Mouse (Mus musculus) midbrain, embryonic 16.5 days (tissue): ENCODE results near the gene F2. TPM values are rescaled to one million over a fixed set of nuclear protein-coding genes. Genes with fewer than 3 reads are reported as not detected.
"Not testable (repeated sequence)": the region's sequence is repeated elsewhere in the genome, so short reads cannot be mapped to it uniquely, and the experiment has no call there.

Experiments used
- ATAC-seq: fragments of 200-750 bp; cut with Nextera tagmentation; 2 replicates; pipeline ENCODE4 v1.8.0; 2017; ENCODE audit warnings: moderate TSS enrichment
- H3K27ac ChIP-seq: fragments of 300-500 bp; sonication (generic); 2 replicates; pipeline ENCODE4 v1.5.1; 2014; ENCODE audit warnings: mild to moderate bottlenecking, low read length, mixed read lengths
- H3K27me3 ChIP-seq: fragments of 300-500 bp; sonication (generic); 2 replicates; pipeline ENCODE4 v1.6.1; 2014; ENCODE audit warnings: low read depth, low read length, mixed read lengths; ENCODE audit not compliant: control insufficient read depth, insufficient read depth
- H3K36me3 ChIP-seq: fragments of 300-500 bp; sonication (generic); 2 replicates; pipeline ENCODE4 v1.6.1; 2014; ENCODE audit warnings: mild to moderate bottlenecking, low read length, moderate library complexity, mixed read lengths; ENCODE audit not compliant: control insufficient read depth, insufficient read depth
- H3K4me1 ChIP-seq: fragments of 300-500 bp; sonication (generic); 2 replicates; pipeline ENCODE4 v1.6.1; 2014; ENCODE audit warnings: mild to moderate bottlenecking, low read length, mixed read lengths; ENCODE audit not compliant: control insufficient read depth, insufficient read depth
- H3K4me2 ChIP-seq: fragments of 300-500 bp; sonication (generic); 2 replicates; pipeline ENCODE4 v1.6.1; 2014; ENCODE audit warnings: mild to moderate bottlenecking, low read length, mixed read lengths
- H3K4me3 ChIP-seq: fragments of 300-500 bp; sonication (generic); 2 replicates; pipeline ENCODE4 v1.5.1; 2014; ENCODE audit warnings: low read depth, mild to moderate bottlenecking, low read length, moderate library complexity, mixed read lengths
- H3K9ac ChIP-seq: fragments of 300-500 bp; sonication (generic); 2 replicates; pipeline ENCODE4 v1.6.1; 2014; ENCODE audit warnings: low read depth, low read length, mixed read lengths
- H3K9me3 ChIP-seq: fragments of 300-500 bp; sonication (generic); replicated peaks from 2 replicates; pipeline ENCODE4 v1.6.1; 2014; ENCODE audit warnings: mild to moderate bottlenecking, low read length, mixed read lengths; ENCODE audit not compliant: control insufficient read depth, poor library complexity, severe bottlenecking
- WGBS: fragments of 180-500 bp; shearing (Covaris S2); extraction: QIAGEN DNeasy Blood & Tissue Kit; methylation state at CpG from one replicate; pipeline ENCODE4 v1.1.7; 2014; 5-methylcytosine and 5-hydroxymethylcytosine counted together
- polyA plus RNA-seq: library from polyadenylated mRNA; unstranded; fragments of >200 nt; fragmentation: Nextera tagmentation; extraction: Ambion mirVana; gene quantifications from 2 replicates; pipeline ENCODE4 v1.2.1, GENCODE M21; 2015

Gene F2
- polyA plus RNA-seq, 1 experiment from 2014 or later: 0.20 TPM

GRCm38 (mm10) chr2:91627486-91627885, 8.7 kb downstream of the F2 start:
- ATAC-seq: no peak
- Histone ChIP-seq H3K27ac (no peak overlapping the region), H3K4me2 (no peak overlapping the region), H3K9ac (no peak overlapping the region), H3K4me3 (no peak overlapping the region), H3K9me3 (no peaks in the 10 kb centered on the region), H3K27me3 (no peaks in the 10 kb centered on the region), H3K36me3 (peaks cover 5% of the 10 kb centered on the region; the same call in 1 of the 2 replicates), H3K4me1 (no peaks in the 10 kb centered on the region)
- 82% methylated on average over 5 of the region's 5 CpGs for WGBS

GRCm38 (mm10) chr2:91623366-91623765, 12.8 kb downstream of the F2 start:
- not testable (repeated sequence) for H3K4me3 ChIP-seq, H3K4me1 ChIP-seq, ATAC-seq, H3K27me3 ChIP-seq, H3K4me2 ChIP-seq, H3K9me3 ChIP-seq, H3K9ac ChIP-seq, H3K27ac ChIP-seq
- H3K36me3 ChIP-seq: peaks cover 29% of the 10 kb centered on the region
- WGBS: 97% methylated on average over 7 of the region's 7 CpGs

- 96% methylated on average over 5 of the region's 5 CpGs for WGBS
- H3K4me2 ChIP-seq: no peak overlapping the region
- H3K9ac ChIP-seq: no peak overlapping the region
- no peak overlapping the region for H3K27ac ChIP-seq
- ATAC-seq: no peak
- no peaks in the 10 kb centered on the region for H3K9me3 ChIP-seq
- no peaks in the 10 kb centered on the region for H3K4me1 ChIP-seq
- H3K4me3 ChIP-seq: no peak overlapping the region
- H3K36me3 ChIP-seq: peaks cover 34% of the 10 kb centered on the region
- no peaks in the 10 kb centered on the region for H3K27me3 ChIP-seq
These were observed 13.9 kb downstream of the F2 start for GRCm38 (mm10) chr2:91622356-91622755.

GRCm38 (mm10) chr2:91609370-91609769, 26.8 kb downstream of the F2 start:
- not testable (repeated sequence) for H3K27ac ChIP-seq, ATAC-seq, H3K4me1 ChIP-seq, H3K4me3 ChIP-seq, H3K9ac ChIP-seq, H3K27me3 ChIP-seq, H3K9me3 ChIP-seq, H3K4me2 ChIP-seq
- peaks cover 28% of the 10 kb centered on the region for H3K36me3 ChIP-seq

GRCm38 (mm10) chr2:91602389-91602788, 33.8 kb downstream of the F2 start:
- H3K9me3 ChIP-seq: no peaks in the 10 kb centered on the region

GRCm38 (mm10) chr2:91600475-91600874, 35.7 kb downstream of the F2 start:
- H3K4me3 ChIP-seq: no peak overlapping the region
- H3K27ac ChIP-seq: no peak overlapping the region
- no peak overlapping the region for H3K9ac ChIP-seq
- WGBS: 96% methylated on average over 4 of the region's 4 CpGs
- no peak overlapping the region for H3K4me2 ChIP-seq
- H3K36me3 ChIP-seq: peaks cover 44% of the 10 kb centered on the region
- H3K27me3 ChIP-seq: no peaks in the 10 kb centered on the region
- H3K4me1 ChIP-seq: no peaks in the 10 kb centered on the region
- H3K9me3 ChIP-seq: no peaks in the 10 kb centered on the region
- ATAC-seq: no peak

More at GRCm38 (mm10) chr2:91602389-91602788, 33.8 kb downstream of the F2 start:
- H3K4me1 ChIP-seq: no peaks in the 10 kb centered on the region
- no peaks in the 10 kb centered on the region for H3K27me3 ChIP-seq
- no peak overlapping the region for H3K4me2 ChIP-seq
- no peak overlapping the region for H3K4me3 ChIP-seq
- no peak overlapping the region for H3K9ac ChIP-seq
- ATAC-seq: no peak
- H3K36me3 ChIP-seq: peaks cover 40% of the 10 kb centered on the region
- H3K27ac ChIP-seq: no peak overlapping the region
- WGBS: 95% methylated on average over 4 of the region's 4 CpGs

- Histone ChIP-seq H3K36me3 (peaks cover 31% of the 10 kb centered on the region), H3K4me2 (no peak overlapping the region), H3K4me3 (no peak overlapping the region), H3K9me3 (no peaks in the 10 kb centered on the region), H3K4me1 (no peaks in the 10 kb centered on the region), H3K27me3 (no peaks in the 10 kb centered on the region), H3K27ac (no peak overlapping the region), H3K9ac (no peak overlapping the region)
- ATAC-seq: no peak
- 94% methylated on average over 1 of the region's 1 CpGs for WGBS
These were observed 50.0 kb downstream of the F2 start for GRCm38 (mm10) chr2:91586242-91586641.

GRCm38 (mm10) chr2:91580894-91581293, 55.3 kb downstream of the F2 start:
- 73% methylated on average over 1 of the region's 1 CpGs for WGBS
- Histone ChIP-seq H3K27me3 (no peaks in the 10 kb centered on the region), H3K4me2 (no peak overlapping the region), H3K4me3 (no peak overlapping the region), H3K9ac (no peak overlapping the region), H3K4me1 (no peaks in the 10 kb centered on the region), H3K36me3 (peaks cover 30% of the 10 kb centered on the region), H3K9me3 (no peaks in the 10 kb centered on the region), H3K27ac (peak overlapping the region; percentile 63)
- ATAC-seq: no peak
